Mouse (Mus musculus) gonadal fat pad, adult 2 months (tissue): ENCODE results near the gene Krtcap2. TPM values are rescaled to one million over a fixed set of nuclear protein-coding genes. Genes with fewer than 3 reads are reported as not detected.

Source experiments
- DNase-seq: peaks from one replicate; pipeline ENCODE4 v3.0.0-alpha.2; 2012; ENCODE audit warnings: low read depth
- polyA plus RNA-seq: library from polyadenylated mRNA; depleted of rRNA; stranded (reverse); fragments of >200 nt; gene quantifications from 2 replicates; pipeline ENCODE4 v1.2.3, GENCODE M21; 2012

Gene Krtcap2
- polyA plus RNA-seq, 1 experiment, result 120 TPM

DNA sequence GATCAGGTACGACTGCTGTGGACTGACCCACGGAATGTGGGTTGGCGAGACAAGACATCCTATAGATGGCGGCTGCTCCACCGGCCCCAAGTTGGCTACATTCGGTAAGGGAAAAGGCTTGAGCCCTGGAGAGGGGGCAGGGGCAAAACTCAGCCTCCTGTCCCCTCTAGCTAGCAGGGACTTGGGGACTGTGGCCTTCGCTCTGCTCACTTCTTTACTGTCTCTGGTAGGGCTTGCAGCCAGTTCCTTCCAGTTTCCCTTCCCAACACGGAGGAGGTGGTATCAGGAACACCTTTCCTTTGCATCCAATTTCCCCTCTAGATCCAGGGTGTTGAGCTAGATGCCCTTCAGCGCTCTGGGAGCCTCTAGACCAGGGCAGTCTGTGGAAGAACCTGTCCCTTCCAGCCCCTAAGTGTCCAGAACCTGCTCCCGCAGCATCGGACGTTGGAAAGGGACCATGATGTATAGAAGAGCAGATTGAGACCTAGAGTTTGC is 20.4 kb upstream of the Krtcap2 start:
- DNase-seq, result no peak

DNA sequence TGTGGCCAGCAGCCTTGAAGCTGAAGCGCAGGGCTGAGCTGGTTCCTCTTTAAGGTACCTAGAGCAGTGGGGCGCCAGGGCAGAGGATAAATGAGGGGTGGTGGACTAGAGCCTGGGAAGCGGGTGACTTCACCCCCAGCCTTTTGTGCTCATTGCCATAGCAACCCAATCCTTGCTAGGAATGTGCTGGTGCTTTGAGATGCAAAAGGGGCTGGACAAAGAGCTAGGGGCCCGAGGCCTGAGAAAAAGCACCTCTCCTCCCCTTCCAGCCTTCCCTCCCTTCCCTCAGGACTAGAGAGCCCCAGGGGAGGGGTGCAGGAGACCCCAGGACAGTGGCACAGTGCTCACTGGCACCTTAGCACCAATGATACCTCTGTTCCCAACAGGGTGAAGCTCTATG is 19.8 kb upstream of the Krtcap2 start:
- DNase-seq, result no peak

DNA sequence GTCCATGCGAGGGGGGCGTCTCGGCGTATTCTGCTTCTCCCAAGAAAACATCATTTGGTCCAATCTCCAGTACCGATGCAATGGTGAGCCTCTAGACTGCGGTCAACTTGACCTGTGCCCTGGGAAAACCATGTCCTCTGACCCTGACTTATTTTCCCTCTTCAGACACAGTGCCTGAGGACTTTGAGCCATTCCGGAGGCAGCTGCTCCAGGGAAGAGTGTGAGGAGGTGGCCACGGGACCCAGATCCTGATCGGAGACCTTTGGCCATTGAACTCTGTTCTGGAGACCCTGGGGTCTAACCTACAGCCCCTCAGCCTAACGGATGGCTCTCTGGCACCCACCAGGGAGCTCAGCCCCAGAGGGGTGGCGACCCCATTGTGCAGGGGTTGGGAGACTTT is 19.4 kb upstream of the Krtcap2 start:
- DNase-seq, result no peak

DNA sequence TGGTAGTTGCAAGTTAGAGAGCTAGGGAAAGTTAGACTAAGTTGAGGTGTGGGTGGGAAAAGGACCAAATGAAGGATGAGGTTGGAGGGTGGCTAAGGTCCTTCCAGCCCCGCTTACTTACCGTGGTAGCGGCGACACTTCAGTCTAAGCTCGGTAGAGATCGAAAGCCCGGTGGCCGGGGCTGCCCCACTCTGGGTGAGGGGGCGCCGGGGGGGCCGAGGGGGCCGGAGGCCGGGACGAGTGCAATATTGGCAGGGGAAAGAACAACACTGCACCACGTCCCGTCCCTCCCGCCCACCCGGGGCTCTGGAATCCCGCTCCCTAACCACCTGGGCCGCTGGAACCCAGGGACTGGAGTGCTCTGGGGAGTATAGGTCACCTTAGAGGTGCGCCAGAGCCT is 18.9 kb upstream of the Krtcap2 start, which contains the start of gene Mtx1:
Gene Mtx1 (minus strand): TSS at position 189 of the 400 bp plus-strand sequence.
- DNase-seq, result no peak

DNA sequence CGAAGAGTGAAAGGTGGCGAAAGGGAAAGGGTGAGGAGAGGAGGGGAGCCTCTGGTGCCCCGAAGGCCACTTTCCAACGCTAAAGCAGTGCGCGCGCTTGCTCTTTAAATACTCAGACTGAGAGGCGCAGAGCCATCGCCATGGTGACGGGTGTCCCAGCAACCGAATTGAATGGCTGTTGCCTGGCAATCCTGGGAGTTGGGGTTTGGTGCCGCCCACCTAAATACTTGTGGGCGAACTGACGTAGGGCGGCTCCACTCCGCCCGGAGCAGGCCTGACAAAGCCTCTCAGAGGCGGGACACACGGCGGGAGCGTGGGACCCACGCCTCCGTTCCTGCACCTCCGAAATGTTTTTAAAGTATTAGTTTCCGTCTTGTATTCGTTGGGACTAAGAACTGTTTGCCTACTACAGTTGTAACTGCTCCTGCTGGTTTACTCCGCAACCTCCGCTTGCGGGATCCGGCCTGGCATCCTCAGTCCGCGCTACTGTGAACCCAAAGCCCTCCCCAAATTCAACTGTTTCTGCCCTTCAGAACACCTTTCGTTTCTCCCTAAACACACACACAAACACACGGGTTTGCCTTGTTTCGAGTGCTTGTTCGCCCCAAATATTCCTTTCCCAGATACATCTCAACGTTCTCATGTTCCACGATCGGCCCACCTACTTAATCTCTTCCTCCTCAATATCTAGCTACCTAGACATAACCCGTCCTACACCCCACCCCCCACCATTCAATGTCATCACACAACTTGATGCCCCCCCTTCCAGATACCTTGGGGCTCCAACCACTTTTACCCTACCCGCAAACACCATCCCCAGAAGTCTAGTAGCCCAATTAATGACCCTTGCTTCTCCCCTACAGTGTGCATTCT is 18.2 kb upstream of the Krtcap2 start:
- no peak for DNase-seq

DNA sequence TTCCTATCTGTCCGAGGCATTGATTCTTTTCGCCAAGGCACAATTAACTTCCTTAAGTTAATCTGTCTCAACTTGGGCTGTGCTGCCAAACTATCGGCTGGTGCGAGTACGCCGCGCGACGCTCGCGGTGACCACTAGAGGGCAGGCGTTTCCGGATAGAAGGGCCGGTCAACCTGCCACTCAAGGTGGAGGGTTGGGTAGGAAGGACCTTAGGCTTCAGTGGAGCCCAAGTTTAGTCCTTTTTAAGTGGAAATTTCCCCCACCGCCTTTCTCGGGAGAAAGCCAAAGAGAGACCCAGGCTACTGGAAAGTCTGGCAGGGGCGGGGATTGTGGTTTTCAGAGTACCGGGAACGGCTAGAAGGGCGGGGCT is 17.6 kb upstream of the Krtcap2 start:
- DNase-seq, result no peak

DNA sequence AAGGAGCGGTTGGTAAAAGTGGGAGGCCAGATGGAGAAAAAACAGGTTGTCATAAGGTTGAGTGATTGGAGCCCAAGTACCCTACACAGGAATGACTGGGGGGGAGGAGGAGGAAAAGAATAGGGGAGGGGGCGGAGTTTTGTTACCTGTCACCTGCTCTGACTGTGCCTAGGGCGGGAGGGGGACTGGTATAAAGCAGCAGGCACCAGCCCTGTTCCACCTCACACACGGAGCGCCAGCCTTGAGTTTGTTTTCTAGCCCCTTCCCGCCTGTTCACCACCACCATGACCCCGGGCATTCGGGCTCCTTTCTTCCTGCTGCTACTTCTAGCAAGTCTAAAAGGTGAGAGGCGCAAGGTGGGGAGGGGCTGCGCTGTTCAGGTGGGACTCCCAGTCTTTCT is 16.9 kb upstream of the Krtcap2 start, which contains the start of gene Muc1:
Gene Muc1 (plus strand): TSS at position 222 of the 400 bp plus-strand sequence.
- DNase-seq, result no peak

DNA sequence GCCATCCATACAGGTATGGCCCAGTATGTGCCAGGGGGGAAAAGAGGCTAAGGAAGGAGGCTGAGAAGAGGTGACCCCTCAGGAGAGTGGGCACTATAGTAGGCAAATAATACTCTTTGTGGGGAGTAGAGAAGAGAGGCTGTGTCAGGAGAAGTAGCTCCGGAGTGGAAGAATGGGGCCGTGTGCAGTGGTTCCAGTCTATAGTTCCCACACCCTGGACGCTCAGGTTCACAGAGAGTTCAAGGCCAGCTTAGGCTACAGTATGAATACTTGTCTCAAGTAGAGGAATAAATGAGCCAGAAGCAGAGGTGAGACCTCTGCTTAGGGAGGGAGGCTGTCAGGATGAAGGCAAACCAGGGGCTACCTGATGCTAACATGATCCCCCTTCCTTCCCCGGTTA is 16.5 kb upstream of the Krtcap2 start:
- no peak for DNase-seq

DNA sequence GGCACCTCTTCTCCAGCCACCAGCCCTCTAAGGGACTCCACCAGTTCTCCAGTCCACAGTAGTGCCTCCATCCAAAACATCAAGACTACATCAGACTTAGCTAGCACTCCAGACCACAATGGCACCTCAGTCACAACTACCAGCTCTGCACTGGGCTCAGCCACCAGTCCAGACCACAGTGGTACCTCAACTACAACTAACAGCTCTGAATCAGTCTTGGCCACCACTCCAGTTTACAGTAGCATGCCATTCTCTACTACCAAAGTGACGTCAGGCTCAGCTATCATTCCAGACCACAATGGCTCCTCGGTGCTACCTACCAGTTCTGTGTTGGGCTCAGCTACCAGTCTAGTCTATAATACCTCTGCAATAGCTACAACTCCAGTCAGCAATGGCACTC is 15.2 kb upstream of the Krtcap2 start:
- no peak for DNase-seq

DNA sequence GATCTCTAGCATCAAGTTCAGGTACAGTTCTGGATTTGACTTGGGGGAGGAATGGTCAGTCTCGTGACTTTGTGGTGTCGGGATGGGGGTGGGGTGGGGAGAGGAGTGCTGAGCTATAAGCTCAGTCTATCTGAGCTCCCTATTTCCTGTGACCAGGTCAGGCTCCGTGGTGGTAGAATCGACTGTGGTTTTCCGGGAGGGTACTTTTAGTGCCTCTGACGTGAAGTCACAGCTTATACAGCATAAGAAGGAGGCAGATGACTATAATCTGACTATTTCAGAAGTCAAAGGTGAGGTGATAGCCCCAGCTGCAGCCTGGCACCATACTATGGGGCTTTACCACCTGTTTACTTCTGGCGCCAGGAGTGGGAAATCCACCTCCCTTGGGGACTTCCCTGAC is 14.4 kb upstream of the Krtcap2 start:
- DNase-seq, result no peak

DNA sequence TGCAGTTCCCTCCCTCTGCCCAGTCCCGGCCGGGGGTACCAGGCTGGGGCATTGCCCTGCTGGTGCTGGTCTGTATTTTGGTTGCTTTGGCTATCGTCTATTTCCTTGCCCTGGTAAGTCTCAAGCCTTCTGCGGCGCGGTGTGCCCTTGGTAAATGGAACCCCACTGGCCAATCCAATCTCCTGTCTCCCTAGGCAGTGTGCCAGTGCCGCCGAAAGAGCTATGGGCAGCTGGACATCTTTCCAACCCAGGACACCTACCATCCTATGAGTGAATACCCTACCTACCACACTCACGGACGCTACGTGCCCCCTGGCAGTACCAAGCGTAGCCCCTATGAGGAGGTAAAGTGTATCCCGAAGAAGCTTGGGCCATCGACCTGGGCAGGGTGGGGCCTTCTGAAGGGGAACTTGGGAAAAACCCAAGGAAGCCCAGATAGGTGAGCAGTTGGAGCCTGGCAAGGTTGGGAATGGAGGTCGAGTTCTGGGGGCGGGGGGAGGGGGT is 13.9 kb upstream of the Krtcap2 start:
- no peak for DNase-seq

DNA sequence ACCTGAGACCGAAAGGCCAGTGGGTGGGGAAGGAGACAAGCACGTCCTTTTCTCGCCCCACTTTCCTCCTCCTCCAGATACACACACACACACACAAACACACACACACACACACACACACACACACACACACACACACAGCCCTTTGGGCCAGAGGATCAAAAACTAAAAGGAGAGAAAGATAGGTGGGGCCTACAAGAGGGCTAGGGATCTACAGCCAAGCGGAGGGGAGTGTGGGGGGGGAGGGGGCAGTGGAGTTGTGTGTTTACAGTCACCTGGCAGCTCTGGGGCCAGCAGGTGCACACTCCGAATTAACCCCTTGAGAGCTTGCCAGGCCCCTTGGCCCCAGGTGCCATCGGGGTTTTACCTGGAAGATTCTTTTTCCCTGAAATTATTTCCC is 13.2 kb upstream of the Krtcap2 start:
- no peak for DNase-seq

DNA sequence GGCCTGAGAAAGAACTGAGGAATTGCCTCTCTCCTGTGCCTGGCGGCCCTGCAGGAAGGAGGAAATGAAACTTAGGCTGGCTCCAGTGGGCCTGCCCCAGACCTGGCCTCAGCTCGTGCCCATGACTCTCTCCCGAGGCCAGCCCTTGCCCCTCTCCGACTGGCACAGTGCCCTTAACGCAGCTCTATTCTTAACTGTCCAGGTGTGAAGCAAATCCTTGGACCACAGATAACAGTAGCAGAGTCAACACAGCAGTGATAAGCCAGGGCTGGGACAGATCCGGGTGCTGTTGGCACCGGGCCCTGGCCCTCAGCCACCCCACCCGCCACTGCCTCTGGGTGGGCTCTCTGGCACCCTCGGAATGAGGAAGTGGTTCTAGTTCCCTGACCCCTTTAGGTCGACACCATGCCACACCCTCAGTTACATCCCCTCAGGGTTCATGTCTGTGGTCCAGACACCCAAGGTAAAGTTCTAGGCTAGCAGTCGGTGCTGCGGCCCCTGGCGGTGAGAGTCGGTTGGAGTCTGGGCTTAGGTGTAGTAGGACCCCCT is 12.1 kb upstream of the Krtcap2 start:
- no peak for DNase-seq

DNA sequence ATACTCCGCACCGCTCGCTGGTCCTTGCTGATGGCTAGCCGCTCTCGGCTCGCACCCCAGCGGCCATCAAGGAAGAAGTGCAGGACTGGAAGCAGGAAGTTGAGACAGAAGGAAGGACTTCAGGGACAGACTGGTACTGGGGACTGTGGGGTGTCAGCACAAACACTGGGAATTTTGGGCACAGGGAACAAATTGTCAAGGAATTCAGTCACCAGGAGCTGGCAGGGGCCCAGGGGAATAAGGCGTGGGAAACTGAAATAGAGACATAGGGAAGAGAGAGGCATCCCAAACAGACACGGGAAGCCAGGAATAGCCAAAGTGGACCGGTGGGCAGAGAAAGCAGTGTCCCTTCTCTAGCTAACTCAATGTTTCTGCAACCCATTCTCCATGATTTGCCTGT is 9.2 kb upstream of the Krtcap2 start:
- DNase-seq, result no peak

DNA sequence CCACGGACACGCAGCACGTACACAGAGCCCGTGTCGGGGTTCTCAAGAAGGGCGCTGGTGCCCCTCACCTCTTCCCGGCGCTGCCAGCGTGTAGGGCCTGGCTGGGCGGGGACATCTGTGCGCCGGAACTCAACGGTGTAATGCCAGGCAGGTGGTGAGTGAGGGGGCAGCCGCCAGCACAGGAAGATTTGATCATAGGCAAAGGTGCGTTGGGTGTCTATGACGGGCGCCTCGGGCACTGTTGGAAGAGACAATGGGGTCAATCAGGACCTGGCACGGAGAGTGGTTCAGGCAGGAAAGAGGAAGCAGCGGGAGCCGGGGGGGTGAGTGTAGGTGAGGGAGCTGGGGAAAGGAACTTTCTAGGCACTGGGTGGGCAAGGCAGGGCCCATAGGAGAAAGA is 8.1 kb upstream of the Krtcap2 start:
- no peak for DNase-seq

DNA sequence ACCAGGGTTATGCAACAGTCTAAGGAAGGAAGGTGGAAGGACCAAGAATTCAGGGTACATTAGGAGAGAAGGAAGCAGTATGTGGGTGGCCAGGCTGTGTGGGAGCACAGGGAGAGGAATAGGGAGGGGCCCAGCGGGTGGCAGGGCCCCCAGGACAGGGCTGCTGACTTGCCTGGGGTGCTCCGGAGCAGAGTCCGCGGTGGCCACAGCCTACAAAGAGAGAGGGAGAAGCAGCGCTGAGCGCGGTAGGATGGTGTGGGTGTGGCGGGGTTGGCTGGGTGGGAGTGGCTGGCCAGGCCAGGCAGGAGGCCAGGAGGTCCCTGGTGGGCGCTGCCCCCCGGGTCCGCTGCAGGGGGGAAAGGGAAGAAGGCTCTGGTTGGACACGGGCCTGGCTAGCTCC is 7.3 kb upstream of the Krtcap2 start:
- no peak for DNase-seq

DNA sequence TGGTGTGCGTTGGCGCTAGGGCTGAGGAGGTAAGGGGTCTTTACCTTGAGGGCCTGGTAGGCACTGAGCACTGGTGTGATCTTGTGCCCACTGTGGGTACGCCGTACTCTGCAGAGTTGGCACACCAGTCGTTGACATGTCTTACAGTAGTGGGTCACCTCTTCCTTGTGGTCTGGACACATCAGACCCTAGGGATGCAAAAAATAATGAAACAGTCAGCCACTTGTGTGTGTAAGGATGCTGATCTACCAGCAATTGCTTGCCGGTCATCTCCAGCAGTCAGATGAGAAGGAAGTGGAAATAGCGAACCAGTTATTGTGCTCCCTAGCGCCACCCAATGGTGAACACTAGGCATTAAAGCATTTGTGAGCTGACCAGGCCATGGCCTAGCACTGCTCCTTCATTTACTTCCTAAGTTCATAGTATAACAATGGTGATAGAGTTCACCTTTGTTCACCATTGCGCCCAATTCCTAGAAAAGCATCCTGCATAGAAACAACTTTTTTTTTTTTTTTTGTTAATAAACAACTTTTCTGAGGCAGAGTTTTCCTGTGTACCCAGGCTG is 3.4 kb upstream of the Krtcap2 start:
- DNase-seq, result no peak

DNA sequence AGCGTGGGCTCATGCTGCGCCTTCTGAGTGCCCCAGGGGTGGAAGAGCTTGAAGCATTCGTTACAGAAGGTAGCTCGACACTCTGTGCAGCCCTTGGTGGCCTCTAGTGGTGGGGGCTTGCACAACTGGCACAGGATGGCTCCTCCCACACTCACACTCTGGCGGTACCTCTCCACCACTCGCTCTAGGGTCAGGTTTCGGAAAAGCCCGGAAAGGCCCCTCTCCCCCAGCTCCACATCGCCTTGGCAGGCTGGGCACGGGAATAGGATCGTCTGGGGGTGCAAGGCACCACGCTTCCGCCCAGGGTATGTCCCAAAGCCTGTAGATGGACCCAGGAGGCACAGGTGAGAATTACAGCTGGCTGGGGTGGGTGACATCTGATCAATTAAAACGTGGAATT is 2.2 kb upstream of the Krtcap2 start:
- DNase-seq, result no peak

DNA sequence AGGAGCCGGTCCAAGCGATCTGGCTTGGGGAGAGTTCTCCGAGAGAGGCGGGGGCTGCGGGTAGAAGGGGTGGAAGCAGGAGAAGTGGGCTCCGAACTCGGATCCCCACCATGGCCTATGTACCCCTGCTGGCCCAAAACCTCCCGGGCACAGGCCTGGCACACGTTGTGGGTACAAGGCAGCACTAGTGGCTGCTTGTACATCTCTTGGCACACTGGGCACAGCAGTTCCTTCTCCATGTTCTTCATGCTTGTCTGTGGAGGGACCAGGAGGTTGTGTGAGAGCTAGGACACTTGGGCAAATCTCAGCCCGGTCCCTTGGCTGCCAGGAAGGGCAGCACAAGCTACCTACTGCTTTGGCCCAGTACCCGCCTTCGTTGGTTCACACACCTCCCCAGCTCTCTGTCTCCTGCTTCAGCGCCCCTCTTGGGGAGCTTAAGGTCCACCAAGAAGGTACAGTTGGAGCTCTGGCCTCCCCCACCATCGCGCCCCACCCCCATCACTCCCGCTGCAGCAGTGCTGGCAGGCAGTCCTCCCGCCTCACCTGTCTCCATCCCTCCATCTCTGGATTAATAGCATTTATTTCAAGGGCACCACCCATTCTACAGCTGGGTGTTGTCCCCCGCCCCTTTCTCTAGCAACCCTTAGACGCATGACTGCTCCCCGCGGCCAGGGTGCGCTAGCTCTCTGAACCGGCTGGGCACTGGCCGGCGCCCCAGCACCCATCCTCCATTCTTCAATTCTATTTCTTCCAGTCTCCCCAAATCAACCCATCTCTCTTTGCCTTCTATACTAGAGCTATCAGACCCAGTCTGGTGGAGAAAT is 1.4 kb upstream of the Krtcap2 start:
- DNase-seq, result no peak

DNA sequence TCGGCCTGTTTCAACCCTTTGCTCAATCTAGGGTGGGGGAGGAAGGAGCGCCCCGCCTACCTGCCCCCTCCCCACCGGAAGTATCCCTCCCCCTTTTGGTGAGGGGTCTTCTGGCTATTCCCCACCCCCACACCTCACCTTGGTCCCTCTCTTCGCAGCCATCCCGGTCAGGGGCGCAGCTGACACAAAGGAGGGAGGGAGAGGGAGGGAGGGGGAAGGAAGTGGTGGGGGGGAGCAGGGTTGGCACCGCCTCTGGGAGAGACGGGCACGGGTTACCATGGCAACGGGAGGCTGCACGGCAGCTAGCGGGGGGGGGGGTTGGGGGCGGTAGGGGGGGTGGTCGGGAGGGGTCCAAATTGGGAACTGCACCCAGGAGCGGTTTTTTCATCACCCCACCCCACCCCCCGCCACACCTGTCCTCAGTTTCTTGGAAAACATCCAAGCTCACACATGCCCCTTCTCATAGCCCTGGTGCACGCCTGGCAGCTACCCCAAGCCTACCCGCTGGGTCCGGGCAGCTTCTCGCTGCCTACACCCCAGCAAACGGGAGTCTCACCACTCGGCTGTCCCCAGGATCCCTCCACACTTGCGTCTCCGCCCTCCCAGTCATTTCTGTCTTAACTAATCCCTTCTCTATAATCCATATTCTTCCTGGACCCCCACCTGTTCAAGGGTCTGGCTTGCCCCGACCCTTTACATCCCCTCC is 631 bp upstream of the Krtcap2 start:
- DNase-seq, result no peak
